Mouse (Mus musculus): Measurements from ENCODE around the gene Rabgap1l. TPM values are rescaled to one million over a fixed set of nuclear protein-coding genes. Genes with fewer than 3 reads are reported as not detected.

Gene Rabgap1l
- polyA plus RNA-seq, 1 experiment = 13.8 TPM

DNA sequence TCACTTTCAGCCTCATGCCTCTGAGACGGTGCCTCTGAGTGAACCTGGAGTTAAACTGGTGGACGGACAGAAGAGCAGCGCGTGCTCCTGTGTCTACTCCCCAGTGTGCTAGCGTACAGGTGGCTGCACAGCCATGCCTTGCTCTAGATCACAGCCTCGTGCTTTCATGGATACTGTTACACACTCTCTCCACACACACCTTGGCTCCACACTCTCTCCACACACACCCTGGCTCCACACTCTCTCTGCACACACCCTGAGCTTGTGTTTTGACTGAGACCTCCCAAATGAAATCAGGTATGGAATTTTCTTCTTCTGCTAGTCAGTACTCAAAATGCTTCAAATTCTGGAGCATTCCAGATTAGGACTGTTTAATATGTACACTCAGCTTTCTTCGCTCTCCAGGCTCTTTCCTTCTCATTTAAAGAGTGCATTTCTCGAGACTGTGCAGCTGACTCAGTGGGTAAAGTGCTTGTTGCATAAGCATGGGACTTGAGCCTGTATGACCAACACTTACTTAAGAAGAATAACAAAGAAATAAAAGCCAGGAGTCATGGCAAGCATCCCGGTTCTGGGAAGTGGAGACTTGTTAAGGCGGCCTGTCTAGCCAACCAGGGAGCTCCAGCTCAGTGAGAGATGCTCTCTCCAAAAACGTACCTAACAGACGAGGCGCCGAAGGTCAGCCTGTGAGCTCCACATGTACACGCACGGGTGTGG lies 529.2 kb downstream of the Rabgap1l start:
- H3K36me3 ChIP-seq (ENCODE audit: control insufficient read depth, insufficient read depth, low read length) = no peaks in the 10 kb centered on the region
- no peak for TF ChIP-seq CTCF (IDR thresholded peaks at IDR 0.05; ENCODE audit: extremely low read depth, insufficient read depth, insufficient read length, insufficient replicate concordance)
- no peak for TF ChIP-seq POLR2A (IDR thresholded peaks at IDR 0.05; ENCODE audit: low read depth, low read length)
- H3K4me3 ChIP-seq (ENCODE audit: extremely low read depth, insufficient read depth, insufficient read length) = no peak overlapping the region
- no peaks in the 10 kb centered on the region for H3K27me3 ChIP-seq (ENCODE audit: control insufficient read depth, insufficient read depth, low read length)
- 93% methylated on average over 16 of the region's 16 CpGs for WGBS
- no peak for DNase-seq (ENCODE audit: low read depth in 1 of 2, low spot score in 2 of 2)
- H3K4me1 ChIP-seq (ENCODE audit: control insufficient read depth, insufficient read depth, insufficient read length) = peaks cover 3% of the 10 kb centered on the region
- no peak overlapping the region for H3K27ac ChIP-seq (ENCODE audit: insufficient read depth, low read length)

DNA sequence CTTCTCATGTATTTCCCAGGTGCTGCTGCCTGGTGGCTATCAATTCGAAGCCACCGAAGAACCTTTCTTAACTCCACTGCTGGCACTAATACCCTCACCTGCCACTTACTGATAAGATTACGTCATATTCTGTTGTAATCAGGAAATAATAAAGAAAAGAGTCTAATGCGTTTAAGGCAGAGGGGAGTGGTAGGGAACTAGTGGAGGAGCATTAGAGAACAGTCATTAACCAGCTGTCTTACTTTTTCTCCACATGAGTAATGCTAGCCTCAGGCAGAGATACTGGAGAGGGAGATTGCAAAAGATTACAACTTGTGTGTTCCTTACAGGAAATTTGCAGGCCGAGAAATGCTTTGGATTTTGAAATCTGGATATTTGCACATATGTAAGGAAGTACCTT lies 530.0 kb downstream of the Rabgap1l start:
- peaks cover under 1% of the 10 kb centered on the region; the same call in 1 of the 2 replicates for H3K4me1 ChIP-seq (ENCODE audit: control insufficient read depth, insufficient read depth, insufficient read length)
- H3K36me3 ChIP-seq (ENCODE audit: control insufficient read depth, insufficient read depth, low read length) = no peaks in the 10 kb centered on the region
- TF ChIP-seq CTCF (IDR thresholded peaks at IDR 0.05; ENCODE audit: extremely low read depth, insufficient read depth, insufficient read length, insufficient replicate concordance) (no peak), POLR2A (IDR thresholded peaks at IDR 0.05; ENCODE audit: low read depth, low read length) (no peak)
- 73% methylated on average over 5 of the region's 5 CpGs for WGBS
- no peaks in the 10 kb centered on the region for H3K27me3 ChIP-seq (ENCODE audit: control insufficient read depth, insufficient read depth, low read length)
- H3K4me3 ChIP-seq (ENCODE audit: extremely low read depth, insufficient read depth, insufficient read length) = no peak overlapping the region
- DNase-seq (ENCODE audit: low read depth in 1 of 2, low spot score in 2 of 2) = no peak
- H3K27ac ChIP-seq (ENCODE audit: insufficient read depth, low read length) = no peak overlapping the region

DNA sequence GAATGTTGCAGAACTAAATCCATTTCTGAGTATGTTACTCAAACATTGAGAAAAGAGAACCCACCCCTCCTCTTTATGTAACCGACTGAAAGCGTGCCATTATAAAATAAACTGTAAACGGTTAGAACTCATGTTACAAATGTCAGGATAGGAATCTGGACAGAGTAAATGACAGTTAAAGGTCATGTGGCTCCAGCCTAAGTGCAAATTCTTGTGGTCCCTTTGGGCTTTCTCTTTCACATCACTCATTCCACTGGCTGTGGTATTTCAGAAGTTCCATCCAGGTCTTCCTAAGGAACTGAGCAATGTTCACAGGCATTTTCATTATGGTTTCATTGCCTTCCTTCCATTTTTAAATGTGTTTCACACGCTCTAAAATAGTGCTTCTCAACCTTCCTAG lies 530.6 kb downstream of the Rabgap1l start:
- no peaks in the 10 kb centered on the region for H3K4me1 ChIP-seq (ENCODE audit: control insufficient read depth, insufficient read depth, insufficient read length)
- DNase-seq (ENCODE audit: low read depth in 1 of 2, low spot score in 2 of 2) = no peak
- H3K27ac ChIP-seq (ENCODE audit: insufficient read depth, low read length) = no peak overlapping the region
- TF ChIP-seq POLR2A (IDR thresholded peaks at IDR 0.05; ENCODE audit: low read depth, low read length) (no peak), CTCF (IDR thresholded peaks at IDR 0.05; ENCODE audit: extremely low read depth, insufficient read depth, insufficient read length, insufficient replicate concordance) (no peak)
- H3K27me3 ChIP-seq (ENCODE audit: control insufficient read depth, insufficient read depth, low read length) = no peaks in the 10 kb centered on the region
- WGBS = 86% methylated on average over 4 of the region's 4 CpGs
- H3K36me3 ChIP-seq (ENCODE audit: control insufficient read depth, insufficient read depth, low read length) = no peaks in the 10 kb centered on the region
- no peak overlapping the region for H3K4me3 ChIP-seq (ENCODE audit: extremely low read depth, insufficient read depth, insufficient read length)

DNA sequence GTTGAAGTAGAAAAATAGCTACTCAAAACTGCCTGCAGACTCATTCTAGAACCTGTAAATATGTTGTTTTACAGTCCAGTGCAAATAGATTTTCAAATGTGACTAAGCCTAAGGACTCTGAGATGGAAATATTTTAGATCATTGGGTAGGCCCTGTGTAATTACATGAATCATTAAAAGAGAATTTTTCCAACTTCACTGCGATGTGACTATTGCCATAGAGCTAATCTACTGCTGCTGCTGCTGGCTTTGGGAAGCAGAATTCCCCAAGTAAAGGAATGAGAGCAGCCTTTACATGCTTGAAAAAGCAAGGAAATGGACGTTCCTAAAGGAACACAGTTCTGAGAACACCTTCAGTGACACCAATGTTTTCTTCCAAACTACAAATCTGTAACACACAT lies 531.2 kb downstream of the Rabgap1l start:
- no peak for TF ChIP-seq CTCF (IDR thresholded peaks at IDR 0.05; ENCODE audit: extremely low read depth, insufficient read depth, insufficient read length, insufficient replicate concordance)
- TF ChIP-seq POLR2A (IDR thresholded peaks at IDR 0.05; ENCODE audit: low read depth, low read length) = no peak
- Histone ChIP-seq H3K4me1 (ENCODE audit: control insufficient read depth, insufficient read depth, insufficient read length) (no peaks in the 10 kb centered on the region), H3K27me3 (ENCODE audit: control insufficient read depth, insufficient read depth, low read length) (no peaks in the 10 kb centered on the region), H3K27ac (ENCODE audit: insufficient read depth, low read length) (no peak overlapping the region), H3K4me3 (ENCODE audit: extremely low read depth, insufficient read depth, insufficient read length) (no peak overlapping the region), H3K36me3 (ENCODE audit: control insufficient read depth, insufficient read depth, low read length) (peaks cover 4% of the 10 kb centered on the region; the same call in 1 of the 2 replicates)
- 88% methylated on average over 2 of the region's 2 CpGs for WGBS
- DNase-seq (ENCODE audit: low read depth in 1 of 2, low spot score in 2 of 2) = no peak

- WGBS = 71% methylated on average over 4 of the region's 4 CpGs
Observed at GRCm38 (mm10) chr1:160260605-160261004, 532.4 kb downstream of the Rabgap1l start.

DNA sequence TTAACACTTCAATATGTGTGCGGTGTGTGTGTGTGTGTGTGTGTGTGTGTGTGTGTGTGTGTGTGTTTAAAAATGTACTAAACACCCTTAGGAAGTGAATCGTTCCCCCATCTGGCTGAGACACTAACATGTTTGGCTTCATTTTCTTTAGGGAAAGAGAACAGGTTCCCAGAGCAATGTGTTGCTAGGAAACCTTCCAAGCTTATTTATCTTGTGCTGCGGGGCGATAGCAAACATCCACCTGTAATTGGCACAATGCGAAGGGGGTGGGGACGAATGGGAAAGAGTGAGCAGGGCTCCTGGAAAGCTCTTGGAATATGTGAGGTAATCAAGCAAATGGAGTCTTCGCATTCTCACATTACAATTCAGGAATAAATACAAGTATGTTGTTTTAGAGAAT lies 533.1 kb downstream of the Rabgap1l start:
- Histone ChIP-seq H3K4me1 (ENCODE audit: control insufficient read depth, insufficient read depth, insufficient read length) (no peaks in the 10 kb centered on the region), H3K36me3 (ENCODE audit: control insufficient read depth, insufficient read depth, low read length) (peaks cover 7% of the 10 kb centered on the region; the same call in 1 of the 2 replicates), H3K4me3 (ENCODE audit: extremely low read depth, insufficient read depth, insufficient read length) (no peak overlapping the region), H3K27ac (ENCODE audit: insufficient read depth, low read length) (no peak overlapping the region), H3K27me3 (ENCODE audit: control insufficient read depth, insufficient read depth, low read length) (no peaks in the 10 kb centered on the region)
- DNase-seq (ENCODE audit: low read depth in 1 of 2, low spot score in 2 of 2) = no peak
- TF ChIP-seq POLR2A (IDR thresholded peaks at IDR 0.05; ENCODE audit: low read depth, low read length) (no peak), CTCF (IDR thresholded peaks at IDR 0.05; ENCODE audit: extremely low read depth, insufficient read depth, insufficient read length, insufficient replicate concordance) (no peak)
- 90% methylated on average over 7 of the region's 7 CpGs for WGBS

More at GRCm38 (mm10) chr1:160260605-160261004, 532.4 kb downstream of the Rabgap1l start:
- DNase-seq (ENCODE audit: low read depth in 1 of 2, low spot score in 2 of 2) = no peak
- Histone ChIP-seq H3K4me1 (ENCODE audit: control insufficient read depth, insufficient read depth, insufficient read length) (no peaks in the 10 kb centered on the region), H3K4me3 (ENCODE audit: extremely low read depth, insufficient read depth, insufficient read length) (no peak overlapping the region), H3K27ac (ENCODE audit: insufficient read depth, low read length) (no peak overlapping the region), H3K27me3 (ENCODE audit: control insufficient read depth, insufficient read depth, low read length) (no peaks in the 10 kb centered on the region), H3K36me3 (ENCODE audit: control insufficient read depth, insufficient read depth, low read length) (peaks cover 7% of the 10 kb centered on the region; the same call in 1 of the 2 replicates)
- TF ChIP-seq CTCF (IDR thresholded peaks at IDR 0.05; ENCODE audit: extremely low read depth, insufficient read depth, insufficient read length, insufficient replicate concordance) (no peak), POLR2A (IDR thresholded peaks at IDR 0.05; ENCODE audit: low read depth, low read length) (no peak)

DNA sequence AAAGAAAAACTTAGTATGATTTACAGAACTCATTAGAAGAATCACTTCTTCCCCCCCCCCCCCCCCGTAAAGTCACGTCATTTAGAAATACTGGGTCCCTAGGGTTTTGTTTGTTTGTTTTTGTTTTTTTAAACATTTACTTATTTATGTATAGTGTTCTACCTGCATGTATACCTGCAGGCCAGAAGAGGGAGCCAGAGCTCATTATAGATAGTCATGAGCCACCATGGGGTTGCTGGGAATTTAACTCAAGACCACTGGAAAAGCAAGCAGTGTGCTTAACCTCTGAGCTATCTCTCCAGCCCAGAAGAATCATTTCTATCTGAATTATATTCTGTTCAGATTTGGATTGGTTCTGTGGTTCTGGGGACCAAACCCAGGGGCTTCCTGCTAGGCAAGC lies 539.9 kb downstream of the Rabgap1l start:
- Histone ChIP-seq H3K4me3 (ENCODE audit: extremely low read depth, insufficient read depth, insufficient read length) (no peak overlapping the region), H3K27me3 (ENCODE audit: control insufficient read depth, insufficient read depth, low read length) (no peaks in the 10 kb centered on the region), H3K36me3 (ENCODE audit: control insufficient read depth, insufficient read depth, low read length) (peaks cover 7% of the 10 kb centered on the region; the same call in 1 of the 2 replicates), H3K27ac (ENCODE audit: insufficient read depth, low read length) (no peak overlapping the region), H3K4me1 (ENCODE audit: control insufficient read depth, insufficient read depth, insufficient read length) (no peaks in the 10 kb centered on the region)
- DNase-seq (ENCODE audit: low read depth in 1 of 2, low spot score in 2 of 2) = no peak
- TF ChIP-seq CTCF (IDR thresholded peaks at IDR 0.05; ENCODE audit: extremely low read depth, insufficient read depth, insufficient read length, insufficient replicate concordance) (no peak), POLR2A (IDR thresholded peaks at IDR 0.05; ENCODE audit: low read depth, low read length) (no peak)
- WGBS = 98% methylated on average over 2 of the region's 2 CpGs

All from spleen, adult 2 months (tissue).